Mouse (Mus musculus) thymus, adult 18-20 months (tissue): ENCODE results near the gene Prkg1.

Experiments
- DNase-seq, 2 experiments: peaks; one replicate each; pipeline ENCODE4 v3.0.0; 2022; ENCODE audit warnings: mixed read lengths in 2 of 2

Prkg1 gene

DNA sequence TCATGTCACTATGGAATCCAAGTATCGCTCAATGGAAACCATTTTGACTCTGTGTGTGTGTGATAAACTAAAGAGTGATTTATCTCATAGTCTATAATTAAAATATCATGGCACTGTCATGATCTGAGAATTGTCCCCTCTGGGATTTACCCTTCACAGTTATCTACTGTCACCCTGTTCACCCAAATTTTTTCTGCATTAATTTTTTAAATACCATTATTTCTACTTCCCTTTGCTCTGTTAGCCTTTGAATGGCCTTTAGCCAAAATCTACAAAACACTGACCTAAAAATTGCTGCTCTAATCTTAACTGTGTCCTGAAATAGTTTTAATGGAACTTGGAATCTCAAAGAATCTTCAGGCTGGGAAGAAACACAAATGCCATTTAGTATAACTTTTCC, 143.1 kb downstream of the Prkg1 start:
- no peak for DNase-seq

- no peak for DNase-seq
Observed at GRCm38 (mm10) chr19:31616830-31617229, 148.0 kb downstream of the Prkg1 start.

- DNase-seq, result no peak
Observed at GRCm38 (mm10) chr19:31616159-31616558, 148.7 kb downstream of the Prkg1 start.

- DNase-seq, result no peak
Observed at GRCm38 (mm10) chr19:31613146-31613545, 151.7 kb downstream of the Prkg1 start.

DNA sequence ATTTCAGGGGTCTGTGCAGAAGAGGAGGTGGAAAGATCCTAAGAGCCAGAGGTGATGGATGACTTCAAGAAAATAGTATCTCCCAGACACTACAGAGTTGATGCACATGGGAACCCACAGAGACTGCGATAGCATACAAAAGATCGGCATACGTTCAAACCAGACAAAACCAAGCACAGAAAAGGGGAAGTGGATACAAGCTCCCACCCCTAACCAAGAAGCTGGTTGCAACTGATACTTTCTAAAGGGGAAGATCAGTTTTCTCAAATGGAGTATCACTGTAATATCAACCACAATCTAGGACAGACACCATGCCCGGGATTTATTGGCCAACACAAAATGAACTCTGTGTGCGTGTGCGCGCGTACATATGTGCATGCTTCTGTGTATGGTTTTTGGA, 162.3 kb downstream of the Prkg1 start:
- DNase-seq, result no peak

DNA sequence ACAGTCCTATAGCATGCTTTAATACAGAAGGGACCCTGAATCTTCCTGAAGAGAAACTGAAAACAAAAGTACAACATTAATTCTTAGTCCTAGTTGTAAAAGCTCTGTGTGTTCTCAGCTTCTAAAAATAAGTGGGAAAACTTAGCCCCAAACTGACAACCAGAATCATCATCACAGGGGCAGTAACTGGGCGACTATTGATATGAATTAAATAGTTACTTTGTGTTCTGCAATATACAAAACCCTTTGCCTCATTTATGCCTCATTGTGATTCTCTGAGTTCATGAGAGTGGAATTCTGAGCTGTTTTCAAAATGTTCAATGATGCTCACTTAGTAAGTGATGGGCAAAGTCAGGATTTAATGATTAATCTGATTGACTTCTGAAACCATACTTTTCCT, 170.8 kb downstream of the Prkg1 start:
- DNase-seq, result no peak

DNA sequence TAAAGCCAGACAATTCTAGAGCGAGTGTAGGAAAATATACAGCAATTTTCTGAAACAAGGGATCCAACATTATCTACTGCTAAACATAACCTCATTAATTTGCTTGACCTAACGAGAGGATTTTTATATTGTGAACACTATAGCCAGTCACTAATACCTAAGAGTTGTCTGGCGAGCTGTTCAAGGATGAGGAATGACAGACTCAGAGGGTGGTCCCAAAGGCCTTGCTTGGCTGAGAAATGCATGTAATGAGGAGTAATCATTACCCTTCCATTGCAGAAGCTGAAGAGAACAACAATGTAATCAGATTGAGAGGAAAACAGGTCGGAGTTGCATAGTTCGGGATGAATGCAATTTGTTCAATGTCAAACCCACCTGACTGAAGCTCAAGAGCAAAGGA, 174.1 kb downstream of the Prkg1 start:
- DNase-seq, result no peak

DNA sequence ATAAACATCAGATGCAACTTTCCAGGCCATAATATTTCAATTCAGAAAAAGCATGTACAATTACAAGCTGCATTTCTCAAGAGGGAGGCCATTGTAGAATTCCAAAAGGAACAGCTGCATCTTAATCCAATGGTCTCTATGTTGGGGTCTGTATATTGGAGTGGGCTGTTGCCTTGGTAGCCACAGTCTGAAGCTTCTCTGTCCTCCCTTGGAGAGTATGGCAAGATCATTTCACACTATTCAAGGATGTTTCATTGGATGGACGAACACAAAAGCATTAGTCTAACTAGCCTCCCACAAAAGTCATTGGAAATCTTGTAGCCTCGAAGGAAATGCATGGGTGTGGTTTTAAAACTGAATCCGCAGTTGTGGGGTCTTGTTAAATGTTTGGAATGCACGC, 187.7 kb downstream of the Prkg1 start:
- no peak for DNase-seq

DNA sequence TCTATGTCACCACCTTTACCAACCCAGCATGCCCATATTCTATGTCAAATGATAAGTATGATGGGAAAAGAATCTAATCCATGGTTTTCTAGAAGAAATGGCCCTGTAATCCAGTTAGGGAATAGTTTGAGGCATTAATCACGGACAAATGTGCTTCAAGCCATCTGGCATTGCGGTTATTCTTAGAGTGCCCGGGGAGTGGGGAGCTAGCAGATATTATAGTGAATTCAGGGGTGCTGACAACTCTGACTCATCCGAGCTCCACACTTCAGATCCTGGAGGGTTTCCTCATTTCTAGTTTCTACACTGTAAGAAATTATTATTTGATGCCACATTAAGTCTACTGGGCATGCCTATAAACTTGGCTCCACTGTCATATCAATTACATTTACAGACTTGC, 200.5 kb downstream of the Prkg1 start:
- no peak for DNase-seq

- no peak for DNase-seq
Observed at GRCm38 (mm10) chr19:31546063-31546462, 218.8 kb downstream of the Prkg1 start.

- no peak for DNase-seq
Observed at GRCm38 (mm10) chr19:31531249-31531740, 233.5 kb downstream of the Prkg1 start.

DNA sequence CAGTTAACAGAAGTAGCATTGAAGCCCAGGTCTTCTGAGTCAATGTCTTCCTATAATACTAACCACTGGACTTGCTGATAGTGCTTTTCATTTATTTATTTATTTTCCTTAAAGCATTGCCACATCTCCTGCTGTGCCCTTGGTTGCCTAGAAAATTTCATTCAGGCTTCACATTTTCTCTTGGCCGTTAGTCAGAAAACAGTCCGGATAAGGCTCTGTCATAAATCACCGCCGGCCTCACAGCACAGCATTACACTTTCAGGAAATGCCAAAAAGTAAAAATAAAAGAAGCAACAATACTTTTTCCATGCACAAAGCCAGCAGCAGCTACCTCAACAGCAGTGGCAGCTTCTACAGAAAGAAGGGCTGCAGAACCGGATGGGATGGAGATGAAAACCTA, 234.2 kb downstream of the Prkg1 start:
- DNase-seq, result no peak

DNA sequence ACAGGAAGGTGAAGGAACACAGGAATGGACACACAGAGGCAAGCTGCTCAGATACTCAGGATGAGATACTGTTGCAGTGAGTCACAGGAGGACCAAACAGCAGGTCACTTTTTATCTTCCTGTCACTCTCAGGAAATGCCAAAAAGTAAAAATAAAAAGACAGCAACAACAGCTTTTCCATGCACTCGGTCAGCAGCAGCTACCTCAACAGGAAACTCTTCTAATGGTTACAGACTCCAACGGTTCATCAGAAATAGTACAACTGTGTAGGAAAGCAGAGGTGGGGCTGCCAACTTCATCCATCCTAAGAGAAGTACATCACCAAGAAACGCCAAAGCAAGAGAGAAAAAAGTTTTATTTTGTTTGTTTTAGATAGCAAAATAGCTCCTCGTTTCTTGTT, 234.9 kb downstream of the Prkg1 start:
- no peak for DNase-seq

DNA sequence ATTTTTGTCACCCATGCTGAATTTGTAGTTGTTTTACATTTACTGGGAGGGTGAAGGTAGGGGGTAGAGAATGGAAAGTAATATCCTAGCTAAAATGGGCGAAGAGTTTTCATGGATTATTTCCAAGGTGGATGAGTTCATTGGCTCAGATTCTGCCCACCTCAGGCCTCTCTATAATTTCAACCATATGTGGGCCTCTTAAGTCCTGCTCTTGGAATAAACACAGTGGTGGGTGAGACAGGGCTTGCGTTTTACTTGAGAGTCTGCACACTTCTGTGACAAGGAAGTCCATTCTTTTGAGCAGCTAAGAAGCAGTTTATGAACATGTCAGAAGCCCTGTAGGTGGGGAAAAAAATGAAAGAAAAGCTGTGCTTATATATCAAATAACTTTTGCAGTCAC, 250.3 kb downstream of the Prkg1 start:
- no peak for DNase-seq

DNA sequence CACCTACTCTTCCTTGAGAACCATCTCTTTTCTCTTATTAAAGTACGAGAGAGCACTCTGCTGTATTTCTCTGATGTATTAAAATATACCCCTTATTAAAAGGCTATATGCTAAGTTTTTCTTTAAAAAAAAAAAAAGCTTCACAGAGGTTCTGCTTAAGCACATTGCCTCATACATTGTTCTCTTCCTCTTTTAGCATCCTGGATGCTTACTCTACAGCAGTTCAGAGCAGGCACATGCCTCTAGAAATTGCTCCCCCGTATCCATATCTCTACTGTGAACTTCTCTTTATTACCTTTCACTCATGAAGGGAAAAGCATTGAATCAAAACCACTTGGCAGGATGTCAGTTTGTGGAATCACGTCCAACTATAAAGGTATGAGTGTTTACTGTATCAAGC, 257.0 kb downstream of the Prkg1 start:
- no peak for DNase-seq

DNA sequence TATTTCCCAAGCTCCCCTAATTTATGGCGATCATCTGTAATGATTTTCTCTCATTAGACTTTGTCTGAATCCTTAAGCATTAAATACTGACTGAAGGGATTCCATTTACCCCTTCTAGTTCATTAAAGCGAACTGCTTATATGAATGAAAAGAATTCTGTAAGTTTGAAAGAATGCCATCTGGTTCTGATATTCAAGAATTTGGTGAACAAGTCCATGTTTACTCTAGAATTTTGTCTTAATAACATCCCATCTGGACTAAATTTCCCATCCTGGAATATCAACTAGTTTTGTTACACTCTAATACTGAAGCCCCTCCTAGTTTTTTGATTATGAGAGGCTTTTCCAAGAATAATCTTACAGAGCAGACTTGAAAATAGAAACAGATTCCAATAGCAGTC, 258.5 kb downstream of the Prkg1 start:
- DNase-seq, result no peak

GRCm38 (mm10) chr19:31505041-31505440, 259.8 kb downstream of the Prkg1 start:
- DNase-seq, result no peak

GRCm38 (mm10) chr19:31497386-31497785, 267.4 kb downstream of the Prkg1 start:
- DNase-seq, result no peak

- DNase-seq, result no peak
Observed at GRCm38 (mm10) chr19:31489606-31490005, 275.2 kb downstream of the Prkg1 start.

DNA sequence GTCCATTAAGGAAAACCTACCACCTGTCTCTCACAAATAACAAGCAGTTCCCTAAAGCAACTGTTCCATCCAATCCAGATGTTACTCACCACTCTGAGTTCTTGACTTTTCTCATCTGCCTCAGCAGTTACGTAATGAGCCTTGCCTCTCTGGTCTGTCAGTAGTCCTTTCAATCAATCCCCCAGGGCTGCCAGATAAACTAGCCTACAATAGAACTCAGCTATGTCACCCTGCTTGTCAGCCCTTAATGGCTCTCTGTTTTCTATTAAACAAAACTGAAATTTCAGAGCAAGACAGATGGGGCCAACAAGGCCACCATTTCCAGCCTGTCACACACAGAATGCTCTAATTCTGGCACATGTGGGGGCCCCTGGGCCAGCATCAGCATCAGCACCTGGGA, 293.1 kb downstream of the Prkg1 start:
- DNase-seq, result no peak

DNA sequence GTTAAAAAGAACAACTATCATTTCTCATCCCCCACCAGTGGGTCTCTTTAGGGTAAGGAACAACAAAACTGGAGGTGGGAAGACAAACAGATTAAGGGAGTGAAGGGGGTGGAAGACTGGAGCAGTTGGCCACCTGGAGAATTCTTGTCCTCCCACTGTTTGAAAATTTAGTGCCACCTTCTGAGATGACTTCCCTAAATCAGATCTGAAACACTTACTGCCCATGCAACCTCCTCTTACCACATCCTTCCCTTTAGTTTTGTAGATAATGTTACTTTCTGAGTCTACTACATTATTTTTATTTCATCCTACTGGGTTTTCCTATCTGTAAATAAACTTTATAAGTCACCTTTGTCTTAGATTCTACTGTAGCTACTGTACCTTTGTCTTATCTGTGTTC, 304.6 kb downstream of the Prkg1 start:
- no peak for DNase-seq

DNA sequence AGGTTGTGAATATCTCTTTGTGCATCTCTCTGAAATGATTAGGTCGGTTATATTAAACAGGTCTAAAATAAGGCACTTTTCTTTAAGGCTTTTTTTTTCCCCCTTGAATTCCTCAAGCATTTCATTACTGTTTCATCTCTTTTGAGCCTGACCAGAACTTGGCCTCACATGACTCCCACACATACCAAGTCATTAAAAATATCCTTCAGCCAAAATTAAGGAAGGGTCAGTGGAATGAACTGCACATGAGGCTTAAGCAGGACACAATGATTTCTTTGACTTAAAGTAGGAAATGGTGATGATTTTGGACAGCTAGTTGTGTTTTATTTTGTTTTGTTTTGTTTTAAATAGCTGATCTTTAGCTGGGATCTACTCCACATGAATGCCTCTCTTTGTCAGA, 320.7 kb downstream of the Prkg1 start:
- no peak for DNase-seq

DNA sequence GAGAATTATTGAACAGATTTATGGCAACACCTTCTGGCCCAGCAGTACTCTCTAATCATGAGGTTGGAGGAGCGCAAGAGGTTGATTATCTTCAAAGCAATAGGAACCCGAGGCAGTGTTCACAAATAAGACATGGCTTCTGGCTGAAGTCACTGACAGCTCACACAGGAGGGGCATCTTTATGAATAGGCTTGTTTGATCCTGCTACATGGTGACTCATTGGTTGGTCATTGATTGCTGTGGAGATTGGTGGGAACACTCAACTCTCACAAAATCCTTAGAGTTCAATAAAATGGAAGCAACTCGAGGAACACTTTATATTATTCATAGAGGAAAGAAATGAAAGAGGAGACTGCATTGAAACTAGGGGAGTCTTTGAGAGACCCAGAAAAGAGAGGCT, 322.5 kb downstream of the Prkg1 start:
- no peak for DNase-seq

DNA sequence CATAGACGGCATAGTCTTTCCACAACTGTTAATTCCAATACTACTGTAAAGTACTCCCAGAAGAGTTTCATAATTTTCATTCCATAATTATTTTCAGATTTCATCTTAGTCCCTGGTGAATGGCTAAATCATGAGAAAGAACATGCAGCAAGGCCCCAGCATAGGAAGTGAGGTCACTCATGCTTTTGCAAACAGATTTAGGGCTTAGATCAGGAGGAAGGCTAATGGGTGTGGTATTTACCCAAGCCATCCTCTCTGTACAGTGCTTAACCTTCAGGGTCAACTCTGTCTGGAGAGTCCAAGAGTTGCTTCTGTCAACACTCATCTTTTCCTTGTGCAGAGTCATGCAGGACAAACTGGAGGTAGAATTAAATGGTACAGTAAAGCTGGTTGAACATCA, 331.4 kb downstream of the Prkg1 start:
- DNase-seq, result no peak

DNA sequence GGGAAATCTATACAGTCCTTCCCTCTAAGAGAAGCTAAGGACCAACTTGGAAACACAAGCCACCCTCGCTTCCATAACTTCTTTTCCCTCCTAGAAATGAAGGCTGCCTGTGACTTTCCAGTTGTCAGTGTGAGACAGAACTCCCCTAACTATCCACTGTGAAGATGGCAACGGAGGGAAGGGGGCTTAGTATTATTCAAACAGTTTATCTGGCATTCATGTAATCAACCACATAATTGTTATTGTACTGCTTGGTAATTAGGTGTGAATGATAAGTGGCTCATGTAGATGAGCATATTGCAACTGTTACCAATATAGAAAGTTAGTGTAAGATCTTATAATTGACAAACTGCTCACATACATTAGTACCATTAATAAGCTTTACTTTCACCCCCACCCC, 333.4 kb downstream of the Prkg1 start:
- no peak for DNase-seq

DNA sequence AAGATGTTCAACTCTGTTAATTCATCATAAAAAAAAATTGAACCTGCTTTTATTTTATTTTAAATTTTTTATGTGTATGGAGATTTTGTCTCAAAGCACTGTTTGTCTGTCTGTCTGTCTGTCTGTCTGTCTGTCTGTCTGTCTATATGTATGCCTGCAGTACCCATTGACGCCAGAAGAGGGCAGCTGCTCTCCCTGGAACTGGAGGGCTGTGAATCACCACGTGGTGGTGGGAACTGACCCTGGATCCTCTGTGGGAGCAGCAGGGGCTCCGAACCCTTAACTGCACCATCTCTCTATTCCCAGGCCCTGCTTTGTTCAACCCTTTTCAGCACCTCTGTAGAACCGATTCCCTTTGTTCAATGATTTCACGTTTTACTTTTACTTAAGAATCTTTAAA, 338.7 kb downstream of the Prkg1 start:
- no peak for DNase-seq
